Mouse (Mus musculus): ENCODE measurements around the gene Gpha2. TPM values are rescaled to one million over a fixed set of nuclear protein-coding genes. Genes with fewer than 3 reads are reported as not detected.

The Gpha2 gene
- polyA plus RNA-seq, 1 experiment from 2014 or later = not detected

- 48% methylated on average over 11 of the region's 11 CpGs for WGBS
- no peak for ATAC-seq (ENCODE audit: low FRiP score)
- H3K27me3 ChIP-seq (replicated peaks) = 0 out of 2 replicates have a peak, but pooled peaks cover 2% of the 10 kb centered on the region
Observed at GRCm38 (mm10) chr19:6267306-6268169, 41.4 kb downstream of the Gpha2 start.

GRCm38 (mm10) chr19:6268170-6268528 is 42.0 kb downstream of the Gpha2 start:
- H3K4me2 ChIP-seq = no peak overlapping the region
- no peaks in the 10 kb centered on the region for H3K36me3 ChIP-seq
- WGBS = 10% methylated on average over 8 of the region's 8 CpGs
- no peak overlapping the region for H3K4me3 ChIP-seq (replicated peaks)
- no peak overlapping the region for H3K27ac ChIP-seq (replicated peaks)
- peaks cover 4% of the 10 kb centered on the region; the same call in 1 of the 2 replicates for H3K4me1 ChIP-seq
- ATAC-seq (ENCODE audit: low FRiP score) = peak; percentile 76
- H3K27me3 ChIP-seq (replicated peaks) = 0 out of 2 replicates have a peak, but pooled peaks cover 2% of the 10 kb centered on the region
- no peaks in the 10 kb centered on the region for H3K9me3 ChIP-seq (replicated peaks)
- H3K9ac ChIP-seq (replicated peaks) = no peak overlapping the region

More at GRCm38 (mm10) chr19:6267306-6268169, 41.4 kb downstream of the Gpha2 start:
- Histone ChIP-seq H3K9ac (replicated peaks) (no peak overlapping the region), H3K36me3 (0 out of 2 replicates have a peak, but pooled peaks cover under 1% of the 10 kb centered on the region), H3K9me3 (replicated peaks) (no peaks in the 10 kb centered on the region), H3K27ac (replicated peaks) (no peak overlapping the region), H3K4me1 (peaks cover 4% of the 10 kb centered on the region; the same call in 1 of the 2 replicates), H3K4me3 (replicated peaks) (no peak overlapping the region), H3K4me2 (no peak overlapping the region)

GRCm38 (mm10) chr19:6268670-6269132 is 42.5 kb downstream of the Gpha2 start:
- WGBS = 86% methylated on average over 7 of the region's 7 CpGs
- no peak overlapping the region for H3K4me3 ChIP-seq (replicated peaks)
- H3K4me2 ChIP-seq = no peak overlapping the region
- no peaks in the 10 kb centered on the region for H3K9me3 ChIP-seq (replicated peaks)
- H3K27ac ChIP-seq (replicated peaks) = no peak overlapping the region
- no peak overlapping the region for H3K9ac ChIP-seq (replicated peaks)
- ATAC-seq (ENCODE audit: low FRiP score) = no peak
- H3K27me3 ChIP-seq (replicated peaks) = 0 out of 2 replicates have a peak, but pooled peaks cover 2% of the 10 kb centered on the region
- H3K4me1 ChIP-seq = peaks cover 4% of the 10 kb centered on the region; the same call in 1 of the 2 replicates
- no peaks in the 10 kb centered on the region for H3K36me3 ChIP-seq

GRCm38 (mm10) chr19:6269798-6270475 is 43.8 kb downstream of the Gpha2 start:
- Histone ChIP-seq H3K4me1 (peaks cover 4% of the 10 kb centered on the region; the same call in 1 of the 2 replicates), H3K4me3 (replicated peaks) (no peak overlapping the region), H3K9me3 (replicated peaks) (no peaks in the 10 kb centered on the region), H3K36me3 (no peaks in the 10 kb centered on the region), H3K27ac (replicated peaks) (no peak overlapping the region), H3K4me2 (no peak overlapping the region), H3K27me3 (replicated peaks) (0 out of 2 replicates have a peak, but pooled peaks cover 2% of the 10 kb centered on the region), H3K9ac (replicated peaks) (no peak overlapping the region)
- ATAC-seq (ENCODE audit: low FRiP score) = no peak
- WGBS = 89% methylated on average over 8 of the region's 8 CpGs

GRCm38 (mm10) chr19:6270661-6271060 is 44.5 kb downstream of the Gpha2 start:
- H3K27me3 ChIP-seq (replicated peaks) = 0 out of 2 replicates have a peak, but pooled peaks cover 2% of the 10 kb centered on the region
- no peak overlapping the region for H3K4me2 ChIP-seq
- no peak for ATAC-seq (ENCODE audit: low FRiP score)
- WGBS = 66% methylated on average over 9 of the region's 9 CpGs
- no peaks in the 10 kb centered on the region for H3K9me3 ChIP-seq (replicated peaks)
- H3K36me3 ChIP-seq = no peaks in the 10 kb centered on the region
- no peak overlapping the region for H3K4me3 ChIP-seq (replicated peaks)
- H3K9ac ChIP-seq (replicated peaks) = no peak overlapping the region
- H3K4me1 ChIP-seq = peaks cover 8% of the 10 kb centered on the region
- H3K27ac ChIP-seq (replicated peaks) = no peak overlapping the region

GRCm38 (mm10) chr19:6271206-6271605 is 45.0 kb downstream of the Gpha2 start:
- H3K4me1 ChIP-seq = peaks cover 13% of the 10 kb centered on the region
- WGBS = 36% methylated on average over 8 of the region's 8 CpGs
- no peaks in the 10 kb centered on the region for H3K9me3 ChIP-seq (replicated peaks)
- H3K9ac ChIP-seq (replicated peaks) = no peak overlapping the region
- ATAC-seq (ENCODE audit: low FRiP score) = no peak
- H3K36me3 ChIP-seq = no peaks in the 10 kb centered on the region
- 0 out of 2 replicates have a peak, but pooled peaks cover 2% of the 10 kb centered on the region for H3K27me3 ChIP-seq (replicated peaks)
- H3K27ac ChIP-seq (replicated peaks) = no peak overlapping the region
- no peak overlapping the region for H3K4me2 ChIP-seq
- no peak overlapping the region for H3K4me3 ChIP-seq (replicated peaks)

- 73% methylated on average over 7 of the region's 7 CpGs for WGBS
- H3K4me2 ChIP-seq = no peak overlapping the region
- H3K27me3 ChIP-seq (replicated peaks) = 0 out of 2 replicates have a peak, but pooled peaks cover 2% of the 10 kb centered on the region
- no peak overlapping the region for H3K27ac ChIP-seq (replicated peaks)
- no peak for ATAC-seq (ENCODE audit: low FRiP score)
- H3K4me3 ChIP-seq (replicated peaks) = no peak overlapping the region
- H3K36me3 ChIP-seq = no peaks in the 10 kb centered on the region
- H3K9me3 ChIP-seq (replicated peaks) = no peaks in the 10 kb centered on the region
- no peak overlapping the region for H3K9ac ChIP-seq (replicated peaks)
- peaks cover 14% of the 10 kb centered on the region for H3K4me1 ChIP-seq
Observed at GRCm38 (mm10) chr19:6272053-6272452, 45.9 kb downstream of the Gpha2 start.

GRCm38 (mm10) chr19:6272738-6273137 is 46.6 kb downstream of the Gpha2 start:
- Histone ChIP-seq H3K27me3 (replicated peaks) (0 out of 2 replicates have a peak, but pooled peaks cover 2% of the 10 kb centered on the region), H3K9me3 (replicated peaks) (no peaks in the 10 kb centered on the region), H3K36me3 (no peaks in the 10 kb centered on the region), H3K4me1 (peaks cover 16% of the 10 kb centered on the region), H3K4me3 (replicated peaks) (no peak overlapping the region), H3K4me2 (no peak overlapping the region), H3K27ac (replicated peaks) (no peak overlapping the region), H3K9ac (replicated peaks) (no peak overlapping the region)
- WGBS = 88% methylated on average over 4 of the region's 4 CpGs
- no peak for ATAC-seq (ENCODE audit: low FRiP score)

GRCm38 (mm10) chr19:6273592-6273991 is 47.4 kb downstream of the Gpha2 start:
- H3K9me3 ChIP-seq (replicated peaks) = no peaks in the 10 kb centered on the region
- H3K27me3 ChIP-seq (replicated peaks) = 0 out of 2 replicates have a peak, but pooled peaks cover 2% of the 10 kb centered on the region
- H3K36me3 ChIP-seq = no peaks in the 10 kb centered on the region
- H3K4me1 ChIP-seq = peaks cover 21% of the 10 kb centered on the region
- H3K4me3 ChIP-seq (replicated peaks) = no peak overlapping the region
- 91% methylated on average over 4 of the region's 4 CpGs for whole genome bisulfite sequencing
- H3K27ac ChIP-seq (replicated peaks) = no peak overlapping the region
- no peak overlapping the region for H3K9ac ChIP-seq (replicated peaks)
- ATAC-seq (ENCODE audit: low FRiP score) = no peak
- H3K4me2 ChIP-seq = no peak overlapping the region

GRCm38 (mm10) chr19:6273998-6274608 is 47.9 kb downstream of the Gpha2 start:
- H3K9me3 ChIP-seq (replicated peaks) = no peaks in the 10 kb centered on the region
- ATAC-seq (ENCODE audit: low FRiP score) = no peak
- no peak overlapping the region for H3K4me3 ChIP-seq (replicated peaks)
- H3K27me3 ChIP-seq (replicated peaks) = 0 out of 2 replicates have a peak, but pooled peaks cover 2% of the 10 kb centered on the region
- no peaks in the 10 kb centered on the region for H3K36me3 ChIP-seq
- H3K4me1 ChIP-seq = peaks cover 26% of the 10 kb centered on the region
- whole genome bisulfite sequencing = 87% methylated on average over 13 of the region's 13 CpGs
- H3K9ac ChIP-seq (replicated peaks) = no peak overlapping the region
- H3K27ac ChIP-seq (replicated peaks) = no peak overlapping the region
- no peak overlapping the region for H3K4me2 ChIP-seq

- Histone ChIP-seq H3K9ac (replicated peaks) (peak overlapping the region; percentile 62), H3K4me3 (replicated peaks) (peak overlapping the region; percentile 93), H3K9me3 (replicated peaks) (no peaks in the 10 kb centered on the region), H3K36me3 (peaks cover 5% of the 10 kb centered on the region; the same call in 1 of the 2 replicates), H3K4me1 (peaks cover 44% of the 10 kb centered on the region), H3K27ac (replicated peaks) (peak overlapping the region; percentile 84), H3K27me3 (replicated peaks) (0 out of 2 replicates have a peak, but pooled peaks cover 2% of the 10 kb centered on the region), H3K4me2 (peak overlapping the region; percentile 98)
- ATAC-seq (ENCODE audit: low FRiP score) = no peak; the same call in 1 of the 2 replicates
- 7% methylated on average over 15 of the region's 15 CpGs for WGBS
Observed at GRCm38 (mm10) chr19:6275740-6276389, 49.7 kb downstream of the Gpha2 start.
